Mouse (Mus musculus) liver, embryonic 12.5 days (tissue): ENCODE measurements around the gene Upk3a. TPM values are rescaled to one million over a fixed set of nuclear protein-coding genes. Genes with fewer than 3 reads are reported as not detected.

Experiments used
- ATAC-seq: fragments of 200-750 bp; cut with Nextera tagmentation; 2 replicates; pipeline ENCODE4 v1.8.0; 2017; ENCODE audit warnings: moderate number of reproducible peaks, mild to moderate bottlenecking, moderate library complexity
- H3K27ac ChIP-seq: fragments of 300-500 bp; sonication (generic); 2 replicates; pipeline ENCODE4 v1.5.1; 2016; ENCODE audit warnings: mild to moderate bottlenecking
- H3K27me3 ChIP-seq: fragments of 300-500 bp; sonication (generic); replicated peaks from 2 replicates; pipeline ENCODE4 v1.6.1; 2016; ENCODE audit warnings: mild to moderate bottlenecking, moderate library complexity
- H3K36me3 ChIP-seq: fragments of 300-500 bp; sonication (generic); 2 replicates; pipeline ENCODE4 v1.6.1; 2016; ENCODE audit warnings: mild to moderate bottlenecking, moderate library complexity
- H3K4me1 ChIP-seq: fragments of 300-500 bp; sonication (generic); 2 replicates; pipeline ENCODE4 v1.6.1; 2016
- H3K4me2 ChIP-seq: fragments of 300-500 bp; sonication (generic); 2 replicates; pipeline ENCODE4 v1.6.1; 2016; ENCODE audit warnings: mild to moderate bottlenecking, moderate library complexity
- H3K4me3 ChIP-seq: fragments of 300-500 bp; sonication (generic); 2 replicates; pipeline ENCODE4 v1.5.1; 2016; ENCODE audit warnings: mild to moderate bottlenecking, moderate library complexity
- H3K9ac ChIP-seq: fragments of 300-500 bp; sonication (generic); 2 replicates; pipeline ENCODE4 v1.6.1; 2016; ENCODE audit warnings: mild to moderate bottlenecking, moderate library complexity
- H3K9me3 ChIP-seq: fragments of 300-500 bp; sonication (generic); replicated peaks from 2 replicates; pipeline ENCODE4 v1.6.1; 2016; ENCODE audit warnings: mild to moderate bottlenecking, moderate library complexity
- WGBS: fragments of 180-500 bp; shearing (Covaris S2); methylation state at CpG from one replicate; pipeline ENCODE4 v1.1.7; 2016; ENCODE audit not compliant: insufficient replicate concordance; 5-methylcytosine and 5-hydroxymethylcytosine counted together
- polyA plus RNA-seq: library from polyadenylated mRNA; unstranded; fragments of >200 nt; fragmentation: Nextera tagmentation; extraction: Ambion mirVana; gene quantifications from 2 replicates; pipeline ENCODE4 v1.2.1, GENCODE M21; 2016

Upk3a gene
- not detected in 2 replicates for polyA plus RNA-seq

- Histone ChIP-seq H3K9me3 (no peaks in the 10 kb centered on the region), H3K27ac (no peak within 1 kb of the TSS), H3K36me3 (no peaks in the 10 kb centered on the region), H3K27me3 (peaks cover 28% of the 10 kb centered on the region), H3K4me1 (no peaks in the 10 kb centered on the region), H3K4me2 (no peak within 1 kb of the TSS), H3K4me3 (no peak within 1 kb of the TSS), H3K9ac (no peak within 1 kb of the TSS)
- no peak for ATAC-seq
- WGBS: 9% methylated on average over 21 of the region's 21 CpGs
These were observed at the start of gene Upk3a for GRCm38 (mm10) chr15:85016951-85017664. Gene Upk3a (plus strand): TSS chr15:85017141.

- no peak overlapping the region for H3K9ac ChIP-seq
- ATAC-seq: no peak
- no peaks in the 10 kb centered on the region for H3K36me3 ChIP-seq
- 41% methylated on average over 4 of the region's 4 CpGs for WGBS
- no peak overlapping the region for H3K27ac ChIP-seq
- peaks cover 6% of the 10 kb centered on the region; the same call in 1 of the 2 replicates for H3K4me1 ChIP-seq
- no peak overlapping the region for H3K4me2 ChIP-seq
- no peak overlapping the region for H3K4me3 ChIP-seq
- H3K9me3 ChIP-seq: no peaks in the 10 kb centered on the region
- no peaks in the 10 kb centered on the region for H3K27me3 ChIP-seq
These were observed 48.4 kb upstream of the Upk3a start for GRCm38 (mm10) chr15:84968534-84968933.

DNA sequence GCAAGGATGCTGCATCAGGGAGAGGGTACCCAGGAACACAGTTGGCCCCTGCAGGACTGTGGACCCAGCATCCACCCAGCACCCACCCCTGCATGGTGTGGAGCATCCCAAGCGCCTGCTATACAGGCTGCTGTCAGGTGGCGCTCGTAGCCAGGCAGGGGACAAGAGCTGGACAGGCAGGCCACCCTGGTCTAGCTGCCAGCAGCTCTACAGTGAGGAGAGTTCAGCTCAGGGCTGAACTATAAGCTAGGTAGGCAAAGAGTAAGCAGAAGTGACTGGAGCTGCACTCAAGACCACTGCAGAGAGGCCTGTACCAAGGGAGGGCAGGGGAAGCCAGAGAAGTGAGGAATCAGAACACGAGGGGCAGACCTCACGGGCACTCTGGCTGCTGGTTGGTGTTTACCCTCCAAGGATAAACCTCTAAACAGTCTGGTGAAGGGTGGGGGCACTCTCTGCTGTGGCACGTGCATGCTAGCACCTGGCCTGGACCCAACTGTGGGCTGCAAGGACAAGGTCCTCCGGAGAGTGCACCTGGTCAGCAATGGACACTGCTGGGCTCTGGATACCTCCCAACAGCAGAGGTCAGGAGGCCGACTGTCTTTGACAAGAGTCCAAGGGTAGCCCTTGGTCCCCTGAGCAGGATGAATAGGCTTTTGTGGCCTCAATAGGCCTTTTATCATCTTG is 43.9 kb upstream of the Upk3a start:
- H3K27me3 ChIP-seq: no peaks in the 10 kb centered on the region
- WGBS: 69% methylated on average over 8 of the region's 8 CpGs
- no peak overlapping the region for H3K4me3 ChIP-seq
- no peak overlapping the region for H3K27ac ChIP-seq
- no peaks in the 10 kb centered on the region for H3K9me3 ChIP-seq
- H3K4me1 ChIP-seq: 0 out of 2 replicates have a peak, but pooled peaks cover 10% of the 10 kb centered on the region
- ATAC-seq: 0 out of 2 replicates have a peak, but pooled peaks have one; percentile 40
- no peak overlapping the region for H3K4me2 ChIP-seq
- no peaks in the 10 kb centered on the region for H3K36me3 ChIP-seq
- H3K9ac ChIP-seq: no peak overlapping the region

DNA sequence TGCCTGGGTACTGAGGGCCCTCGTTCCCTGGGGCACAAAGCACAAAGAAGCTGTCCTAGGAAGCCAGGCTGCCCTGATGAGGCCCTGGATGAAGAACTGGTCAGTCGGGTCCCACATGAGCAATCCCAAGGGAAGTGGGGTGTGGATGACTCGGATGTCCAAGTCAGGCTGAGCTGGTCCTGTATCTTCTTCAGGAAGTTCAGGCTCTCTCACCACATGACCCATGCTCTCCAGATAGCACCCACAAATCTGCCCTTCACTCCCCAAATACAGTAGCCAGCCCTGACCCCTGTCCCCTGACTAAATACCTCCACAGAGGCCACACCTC is 43.4 kb upstream of the Upk3a start:
- H3K4me1 ChIP-seq: 0 out of 2 replicates have a peak, but pooled peaks cover 10% of the 10 kb centered on the region
- H3K4me2 ChIP-seq: no peak overlapping the region
- ATAC-seq: no peak
- no peaks in the 10 kb centered on the region for H3K9me3 ChIP-seq
- no peaks in the 10 kb centered on the region for H3K36me3 ChIP-seq
- no peak overlapping the region for H3K9ac ChIP-seq
- H3K27me3 ChIP-seq: no peaks in the 10 kb centered on the region
- H3K27ac ChIP-seq: no peak overlapping the region
- WGBS: 59% methylated on average over 3 of the region's 3 CpGs
- no peak overlapping the region for H3K4me3 ChIP-seq

- ATAC-seq: no peak
- Histone ChIP-seq H3K36me3 (no peaks in the 10 kb centered on the region), H3K4me1 (0 out of 2 replicates have a peak, but pooled peaks cover 10% of the 10 kb centered on the region), H3K9me3 (no peaks in the 10 kb centered on the region), H3K4me3 (no peak overlapping the region), H3K9ac (no peak overlapping the region), H3K27me3 (no peaks in the 10 kb centered on the region), H3K4me2 (no peak overlapping the region), H3K27ac (no peak overlapping the region)
- WGBS: 44% methylated on average over 4 of the region's 4 CpGs
These were observed 41.2 kb upstream of the Upk3a start for GRCm38 (mm10) chr15:84975729-84976128.

GRCm38 (mm10) chr15:84981609-84982313 is 35.2 kb upstream of the Upk3a start:
- H3K36me3 ChIP-seq: no peaks in the 10 kb centered on the region
- H3K27ac ChIP-seq: no peak overlapping the region
- peaks cover 8% of the 10 kb centered on the region; the same call in 1 of the 2 replicates for H3K4me1 ChIP-seq
- 57% methylated on average over 9 of the region's 9 CpGs for WGBS
- H3K4me3 ChIP-seq: no peak overlapping the region
- peaks cover 15% of the 10 kb centered on the region for H3K27me3 ChIP-seq
- no peak overlapping the region for H3K4me2 ChIP-seq
- H3K9me3 ChIP-seq: no peaks in the 10 kb centered on the region
- no peak for ATAC-seq
- no peak overlapping the region for H3K9ac ChIP-seq

GRCm38 (mm10) chr15:84982888-84983287 is 34.1 kb upstream of the Upk3a start:
- Histone ChIP-seq H3K4me1 (peaks cover 19% of the 10 kb centered on the region), H3K9ac (no peak overlapping the region), H3K27ac (no peak overlapping the region), H3K9me3 (no peaks in the 10 kb centered on the region), H3K4me3 (no peak overlapping the region), H3K4me2 (no peak overlapping the region), H3K36me3 (no peaks in the 10 kb centered on the region), H3K27me3 (peaks cover 23% of the 10 kb centered on the region)
- WGBS: 63% methylated on average over 3 of the region's 3 CpGs
- ATAC-seq: no peak

GRCm38 (mm10) chr15:84983721-84984120 is 33.2 kb upstream of the Upk3a start:
- no peak for ATAC-seq

DNA sequence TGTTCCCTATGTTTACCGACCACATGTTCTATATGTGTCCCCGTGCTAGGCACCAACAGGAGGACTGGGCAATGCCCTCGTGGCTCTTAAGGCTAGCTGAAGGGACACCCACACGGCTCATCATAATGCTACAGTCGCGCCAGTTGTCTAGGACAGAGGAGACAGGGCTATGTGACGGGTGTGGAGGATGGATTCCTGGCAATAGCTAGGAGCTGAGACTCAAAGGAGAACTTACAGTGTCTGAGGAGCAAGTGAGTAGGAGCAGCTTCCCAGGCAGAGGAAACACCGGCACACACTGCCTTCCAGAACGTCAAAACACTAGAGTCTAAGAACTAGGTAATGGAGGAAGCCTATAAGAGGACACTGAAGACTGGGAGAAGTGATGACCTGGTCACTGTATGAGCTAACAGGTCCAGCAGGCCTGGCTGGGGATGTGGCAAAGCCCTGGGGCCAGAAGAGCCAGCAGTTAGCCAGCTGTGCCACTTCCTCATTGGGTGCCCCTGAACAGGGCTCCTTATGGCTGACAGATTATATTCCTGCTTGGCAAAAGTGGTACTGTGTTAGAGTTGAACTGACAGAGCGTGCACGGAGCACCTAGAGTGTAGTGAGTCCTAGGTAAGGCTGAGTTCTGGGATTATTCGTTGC is 31.3 kb upstream of the Upk3a start:
- Histone ChIP-seq H3K36me3 (no peaks in the 10 kb centered on the region), H3K9me3 (no peaks in the 10 kb centered on the region), H3K27ac (no peak overlapping the region), H3K27me3 (peaks cover 39% of the 10 kb centered on the region), H3K9ac (no peak overlapping the region), H3K4me2 (no peak overlapping the region), H3K4me3 (no peak overlapping the region), H3K4me1 (peaks cover 27% of the 10 kb centered on the region)
- no peak for ATAC-seq
- WGBS: 70% methylated on average over 12 of the region's 12 CpGs

More at GRCm38 (mm10) chr15:84983721-84984120, 33.2 kb upstream of the Upk3a start:
- H3K27ac ChIP-seq: no peak overlapping the region
- H3K9ac ChIP-seq: no peak overlapping the region
- H3K4me3 ChIP-seq: no peak overlapping the region
- WGBS: 75% methylated on average over 7 of the region's 7 CpGs
- H3K27me3 ChIP-seq: peaks cover 23% of the 10 kb centered on the region
- no peaks in the 10 kb centered on the region for H3K9me3 ChIP-seq
- peaks cover 27% of the 10 kb centered on the region for H3K4me1 ChIP-seq
- H3K4me2 ChIP-seq: no peak overlapping the region
- H3K36me3 ChIP-seq: no peaks in the 10 kb centered on the region

DNA sequence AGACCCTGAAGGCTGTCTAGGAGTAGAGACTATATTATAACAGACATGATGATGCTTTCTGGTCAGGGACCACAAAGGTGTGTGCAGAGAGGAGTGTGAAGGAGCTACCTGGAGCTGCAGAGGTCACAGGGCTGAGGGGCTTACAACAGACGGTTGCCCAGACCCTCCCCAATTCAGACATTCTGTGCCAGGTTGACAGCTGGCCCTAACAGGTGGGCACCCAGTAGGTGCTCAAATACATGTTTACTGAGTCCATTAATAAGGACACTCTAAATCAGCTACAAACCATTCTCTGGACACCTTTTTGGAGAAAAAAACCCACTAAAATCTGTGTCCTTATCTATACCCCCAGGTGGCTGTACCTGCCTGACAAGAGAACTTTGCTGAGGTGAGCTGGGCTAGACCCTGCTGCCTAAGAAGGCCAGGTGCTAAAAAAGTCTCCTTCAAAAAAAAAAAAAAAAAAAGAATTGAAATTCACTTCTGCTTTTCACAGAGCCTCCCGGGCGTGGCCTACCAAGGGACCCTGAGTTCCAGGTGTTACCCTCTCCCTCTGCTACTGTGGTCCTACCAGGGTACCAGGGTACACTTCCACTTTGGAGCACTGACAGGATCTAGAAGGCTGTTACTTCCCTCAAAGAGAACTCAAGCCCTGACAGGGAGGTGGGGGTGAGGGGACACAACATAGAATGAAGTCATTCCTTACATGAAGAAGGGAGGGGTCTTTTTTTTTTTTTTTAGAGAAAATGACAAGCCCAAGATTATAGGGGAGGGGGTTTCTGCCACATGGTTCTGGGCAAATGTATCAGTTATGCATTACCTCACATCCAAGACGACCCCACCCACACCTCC is 30.5 kb upstream of the Upk3a start:
- WGBS: 43% methylated on average over 4 of the region's 4 CpGs
- H3K9ac ChIP-seq: no peak overlapping the region; the same call in 1 of the 2 replicates

More for the DNA sequence above, 30.5 kb upstream of the Upk3a start:
- Histone ChIP-seq H3K4me3 (peak overlapping the region; percentile 67), H3K9me3 (no peaks in the 10 kb centered on the region), H3K4me1 (peaks cover 27% of the 10 kb centered on the region), H3K27me3 (peaks cover 39% of the 10 kb centered on the region), H3K27ac (no peak overlapping the region), H3K36me3 (no peaks in the 10 kb centered on the region), H3K4me2 (peak overlapping the region; percentile 95)
- no peak for ATAC-seq
